Mouse (Mus musculus) limb, embryonic 15.5 days (tissue): ENCODE data around the gene Cdc42bpg. TPM values are rescaled to one million over a fixed set of nuclear protein-coding genes. Genes with fewer than 3 reads are reported as not detected.

Source experiments
- ATAC-seq: fragments of 200-750 bp; cut with Nextera tagmentation; 2 replicates; pipeline ENCODE4 v1.8.0; 2017; ENCODE audit warnings: low read depth, moderate TSS enrichment; ENCODE audit not compliant: insufficient number of reproducible peaks, low FRiP score, low TSS enrichment
- H3K27ac ChIP-seq: fragments of 300-500 bp; sonication (generic); 2 replicates; pipeline ENCODE4 v1.5.1; 2015; ENCODE audit warnings: moderate library complexity, mild to moderate bottlenecking, inconsistent platforms
- H3K27me3 ChIP-seq: fragments of 300-500 bp; sonication (generic); 2 replicates; pipeline ENCODE4 v1.6.1; 2015; ENCODE audit warnings: inconsistent platforms
- H3K36me3 ChIP-seq: fragments of 300-500 bp; sonication (generic); 2 replicates; pipeline ENCODE4 v1.6.1; 2015; ENCODE audit warnings: inconsistent platforms
- H3K4me1 ChIP-seq: fragments of 300-500 bp; sonication (generic); 2 replicates; pipeline ENCODE4 v1.6.1; 2015; ENCODE audit warnings: inconsistent platforms
- H3K4me2 ChIP-seq: fragments of 300-500 bp; sonication (generic); 2 replicates; pipeline ENCODE4 v1.6.1; 2015; ENCODE audit warnings: mild to moderate bottlenecking, inconsistent platforms
- H3K4me3 ChIP-seq: fragments of 300-500 bp; sonication (generic); 2 replicates; pipeline ENCODE4 v1.5.1; 2015; ENCODE audit warnings: mild to moderate bottlenecking, inconsistent platforms
- H3K9ac ChIP-seq: fragments of 300-500 bp; sonication (generic); 2 replicates; pipeline ENCODE4 v1.6.1; 2015; ENCODE audit warnings: inconsistent platforms
- H3K9me3 ChIP-seq: fragments of 300-500 bp; sonication (generic); 2 replicates; pipeline ENCODE4 v1.6.1; 2016; ENCODE audit warnings: inconsistent platforms
- WGBS: fragments of 180-500 bp; shearing (Covaris S2); methylation state at CpG from one replicate; pipeline ENCODE4 v1.1.7; 2015; 5-methylcytosine and 5-hydroxymethylcytosine counted together
- polyA plus RNA-seq: library from polyadenylated mRNA; unstranded; fragments of >200 nt; fragmentation: Nextera tagmentation; extraction: Ambion mirVana; gene quantifications from 2 replicates; pipeline ENCODE4 v1.2.1, GENCODE M21; 2015

Cdc42bpg gene
- polyA plus RNA-seq, 1 experiment from 2014 or later = 2.0 TPM

- Histone ChIP-seq H3K27ac (no peak overlapping the region), H3K36me3 (no peaks in the 10 kb centered on the region), H3K27me3 (no peaks in the 10 kb centered on the region), H3K4me2 (no peak overlapping the region), H3K9me3 (no peaks in the 10 kb centered on the region), H3K4me3 (no peak overlapping the region), H3K9ac (no peak overlapping the region), H3K4me1 (peaks cover 16% of the 10 kb centered on the region)
- 81% methylated on average over 8 of the region's 8 CpGs for whole genome bisulfite sequencing
- no peak for ATAC-seq
Measured at GRCm38 (mm10) chr19:6269798-6270475, 36.3 kb upstream of the Cdc42bpg start.

- 63% methylated on average over 9 of the region's 9 CpGs for WGBS
- Histone ChIP-seq H3K27ac (no peak overlapping the region), H3K4me1 (peaks cover 21% of the 10 kb centered on the region), H3K9ac (no peak overlapping the region), H3K4me2 (no peak overlapping the region), H3K9me3 (no peaks in the 10 kb centered on the region), H3K36me3 (no peaks in the 10 kb centered on the region), H3K27me3 (no peaks in the 10 kb centered on the region), H3K4me3 (no peak overlapping the region)
- no peak for ATAC-seq
Measured at GRCm38 (mm10) chr19:6270661-6271060, 35.6 kb upstream of the Cdc42bpg start.

- Histone ChIP-seq H3K36me3 (no peaks in the 10 kb centered on the region), H3K27me3 (no peaks in the 10 kb centered on the region), H3K4me1 (peaks cover 27% of the 10 kb centered on the region), H3K9me3 (no peaks in the 10 kb centered on the region), H3K9ac (no peak overlapping the region), H3K4me3 (no peak overlapping the region), H3K4me2 (no peak overlapping the region), H3K27ac (no peak overlapping the region)
- 43% methylated on average over 8 of the region's 8 CpGs for WGBS
- ATAC-seq = no peak
Measured at GRCm38 (mm10) chr19:6271206-6271605, 35.0 kb upstream of the Cdc42bpg start.

GRCm38 (mm10) chr19:6272053-6272452 is 34.2 kb upstream of the Cdc42bpg start:
- no peak overlapping the region for H3K4me2 ChIP-seq
- ATAC-seq = no peak
- peaks cover 28% of the 10 kb centered on the region for H3K4me1 ChIP-seq
- H3K36me3 ChIP-seq = no peaks in the 10 kb centered on the region
- no peak overlapping the region for H3K4me3 ChIP-seq
- H3K27me3 ChIP-seq = no peaks in the 10 kb centered on the region
- H3K9me3 ChIP-seq = no peaks in the 10 kb centered on the region
- H3K27ac ChIP-seq = no peak overlapping the region
- 67% methylated on average over 7 of the region's 7 CpGs for WGBS
- H3K9ac ChIP-seq = no peak overlapping the region

GRCm38 (mm10) chr19:6272738-6273137 is 33.5 kb upstream of the Cdc42bpg start:
- peak overlapping the region; percentile 59 for H3K27ac ChIP-seq
- H3K9ac ChIP-seq = no peak overlapping the region
- ATAC-seq = no peak
- peaks cover 26% of the 10 kb centered on the region for H3K4me1 ChIP-seq
- no peaks in the 10 kb centered on the region for H3K36me3 ChIP-seq
- WGBS = 65% methylated on average over 4 of the region's 4 CpGs
- H3K27me3 ChIP-seq = no peaks in the 10 kb centered on the region
- no peak overlapping the region for H3K4me3 ChIP-seq
- no peak overlapping the region for H3K4me2 ChIP-seq
- H3K9me3 ChIP-seq = no peaks in the 10 kb centered on the region

- Histone ChIP-seq H3K27me3 (no peaks in the 10 kb centered on the region), H3K36me3 (no peaks in the 10 kb centered on the region), H3K9me3 (no peaks in the 10 kb centered on the region), H3K4me2 (no peak overlapping the region), H3K9ac (no peak overlapping the region), H3K4me3 (no peak overlapping the region), H3K27ac (no peak overlapping the region), H3K4me1 (peaks cover 28% of the 10 kb centered on the region)
- WGBS = 72% methylated on average over 4 of the region's 4 CpGs
- ATAC-seq = no peak
Measured at GRCm38 (mm10) chr19:6273592-6273991, 32.7 kb upstream of the Cdc42bpg start.

GRCm38 (mm10) chr19:6273998-6274608 is 32.2 kb upstream of the Cdc42bpg start:
- Histone ChIP-seq H3K27ac (no peak overlapping the region), H3K27me3 (no peaks in the 10 kb centered on the region), H3K4me2 (no peak overlapping the region), H3K4me1 (peaks cover 33% of the 10 kb centered on the region), H3K9ac (no peak overlapping the region), H3K4me3 (no peak overlapping the region), H3K9me3 (no peaks in the 10 kb centered on the region), H3K36me3 (no peaks in the 10 kb centered on the region)
- WGBS = 83% methylated on average over 13 of the region's 13 CpGs
- no peak for ATAC-seq

GRCm38 (mm10) chr19:6275740-6276389 is 30.4 kb upstream of the Cdc42bpg start:
- H3K36me3 ChIP-seq = peaks cover 16% of the 10 kb centered on the region
- peak overlapping the region; percentile 90 for H3K27ac ChIP-seq
- peaks cover 51% of the 10 kb centered on the region for H3K4me1 ChIP-seq
- WGBS = 7% methylated on average over 15 of the region's 15 CpGs
- H3K9ac ChIP-seq = peak overlapping the region; percentile 47; the same call in 1 of the 2 replicates
- ATAC-seq = no peak
- peak overlapping the region; percentile 85 for H3K4me3 ChIP-seq
- no peaks in the 10 kb centered on the region for H3K9me3 ChIP-seq
- H3K27me3 ChIP-seq = no peaks in the 10 kb centered on the region
- peak overlapping the region; percentile 97 for H3K4me2 ChIP-seq

- Histone ChIP-seq H3K4me2 (peak within 1 kb of the TSS; percentile 97), H3K36me3 (peaks cover 25% of the 10 kb centered on the region), H3K9ac (peak within 1 kb of the TSS; percentile 58), H3K27ac (peak within 1 kb of the TSS; percentile 90), H3K4me1 (peaks cover 54% of the 10 kb centered on the region), H3K27me3 (no peaks in the 10 kb centered on the region), H3K9me3 (no peaks in the 10 kb centered on the region), H3K4me3 (peak within 1 kb of the TSS; percentile 85)
- under 1% methylated on average over 104 of the region's 106 CpGs for WGBS
- peak; percentile 96 for ATAC-seq
Measured at GRCm38 (mm10) chr19:6276426-6277421, 29.5 kb upstream of the Cdc42bpg start, which contains the start of gene Ehd1. Gene Ehd1 (plus strand): TSS chr19:6276725.

- peak; percentile 17 for ATAC-seq
- H3K4me3 ChIP-seq = peak overlapping the region; percentile 85
- WGBS = 2% methylated on average over 10 of the region's 10 CpGs
Measured at GRCm38 (mm10) chr19:6277661-6278438, 28.4 kb upstream of the Cdc42bpg start.

More at GRCm38 (mm10) chr19:6277661-6278438, 28.4 kb upstream of the Cdc42bpg start:
- Histone ChIP-seq H3K9me3 (no peaks in the 10 kb centered on the region), H3K4me1 (peaks cover 54% of the 10 kb centered on the region), H3K36me3 (peaks cover 36% of the 10 kb centered on the region), H3K4me2 (peak overlapping the region; percentile 97), H3K27ac (peak overlapping the region; percentile 79), H3K27me3 (no peaks in the 10 kb centered on the region), H3K9ac (peak overlapping the region; percentile 58)
